Mouse (Mus musculus) neural tube, embryonic 15.5 days (tissue): ENCODE results near the gene Acvr1b. TPM values are rescaled to one million over a fixed set of nuclear protein-coding genes. Genes with fewer than 3 reads are reported as not detected.

Source experiments
- ATAC-seq: fragments of 200-750 bp; cut with Nextera tagmentation; 2 replicates; pipeline ENCODE4 v1.8.0; 2017; ENCODE audit warnings: mild to moderate bottlenecking, moderate TSS enrichment, moderate library complexity; ENCODE audit not compliant: low FRiP score
- H3K27ac ChIP-seq: fragments of 300-500 bp; sonication (generic); replicated peaks from 2 replicates; pipeline ENCODE4 v1.5.1; 2015; ENCODE audit warnings: mild to moderate bottlenecking, inconsistent platforms
- H3K27me3 ChIP-seq: fragments of 300-500 bp; sonication (generic); replicated peaks from 2 replicates; pipeline ENCODE4 v1.6.1; 2015; ENCODE audit warnings: inconsistent platforms
- H3K36me3 ChIP-seq: fragments of 300-500 bp; sonication (generic); 2 replicates; pipeline ENCODE4 v1.6.1; 2015; ENCODE audit warnings: inconsistent platforms
- H3K4me1 ChIP-seq: fragments of 300-500 bp; sonication (generic); 2 replicates; pipeline ENCODE4 v1.6.1; 2015; ENCODE audit warnings: inconsistent platforms
- H3K4me2 ChIP-seq: fragments of 300-500 bp; sonication (generic); 2 replicates; pipeline ENCODE4 v1.6.1; 2015; ENCODE audit warnings: inconsistent platforms, mild to moderate bottlenecking, moderate library complexity
- H3K4me3 ChIP-seq: fragments of 300-500 bp; sonication (generic); replicated peaks from 2 replicates; pipeline ENCODE4 v1.5.1; 2015; ENCODE audit warnings: mild to moderate bottlenecking, inconsistent platforms
- H3K9ac ChIP-seq: fragments of 300-500 bp; sonication (generic); replicated peaks from 2 replicates; pipeline ENCODE4 v1.6.1; 2015; ENCODE audit warnings: mild to moderate bottlenecking, inconsistent platforms
- H3K9me3 ChIP-seq: fragments of 300-500 bp; sonication (generic); replicated peaks from 2 replicates; pipeline ENCODE4 v1.6.1; 2016; ENCODE audit warnings: inconsistent platforms
- WGBS: fragments of 180-500 bp; shearing (Covaris S2); methylation state at CpG from one replicate; pipeline ENCODE4 v1.1.7; 2015; ENCODE audit warnings: mixed read lengths; 5-methylcytosine and 5-hydroxymethylcytosine counted together
- polyA plus RNA-seq: library from polyadenylated mRNA; unstranded; fragments of >200 nt; fragmentation: Nextera tagmentation; extraction: Ambion mirVana; gene quantifications from 2 replicates; pipeline ENCODE4 v1.2.1, GENCODE M21; 2015

The Acvr1b gene
- polyA plus RNA-seq, 1 experiment from 2014 or later, result 23.1 TPM

GRCm38 (mm10) chr15:101192260-101192640 is 18.4 kb downstream of the Acvr1b start:
- Histone ChIP-seq H3K4me2 (no peak overlapping the region), H3K36me3 (peaks cover 33% of the 10 kb centered on the region), H3K27ac (peak overlapping the region; percentile 6; the same call in 1 of the 2 replicates), H3K27me3 (no peaks in the 10 kb centered on the region), H3K9me3 (no peaks in the 10 kb centered on the region), H3K9ac (no peak overlapping the region), H3K4me1 (peaks cover 48% of the 10 kb centered on the region), H3K4me3 (no peak overlapping the region)
- 63% methylated on average over 7 of the region's 7 CpGs for WGBS
- no peak for ATAC-seq

- WGBS, result 88% methylated on average over 7 of the region's 7 CpGs
- H3K27ac ChIP-seq, result no peak overlapping the region; the same call in 1 of the 2 replicates
- H3K27me3 ChIP-seq, result no peaks in the 10 kb centered on the region
- H3K4me2 ChIP-seq, result no peak overlapping the region
- no peak overlapping the region for H3K9ac ChIP-seq
- no peak for ATAC-seq
- H3K4me3 ChIP-seq, result no peak overlapping the region
- H3K36me3 ChIP-seq, result peaks cover 34% of the 10 kb centered on the region
- peaks cover 48% of the 10 kb centered on the region for H3K4me1 ChIP-seq
- H3K9me3 ChIP-seq, result no peaks in the 10 kb centered on the region
These were observed 18.8 kb downstream of the Acvr1b start for GRCm38 (mm10) chr15:101192651-101193050.

- Histone ChIP-seq H3K27ac (no peak overlapping the region), H3K9ac (no peak overlapping the region), H3K9me3 (no peaks in the 10 kb centered on the region), H3K27me3 (no peaks in the 10 kb centered on the region), H3K4me1 (peaks cover 44% of the 10 kb centered on the region), H3K4me2 (no peak overlapping the region), H3K36me3 (peaks cover 39% of the 10 kb centered on the region), H3K4me3 (no peak overlapping the region)
- 96% methylated on average over 6 of the region's 6 CpGs for WGBS
- no peak for ATAC-seq
These were observed 20.1 kb downstream of the Acvr1b start for GRCm38 (mm10) chr15:101193971-101194370.

- ATAC-seq, result no peak
- H3K4me1 ChIP-seq, result peaks cover 38% of the 10 kb centered on the region
- H3K27ac ChIP-seq, result no peak overlapping the region
- H3K9me3 ChIP-seq, result no peaks in the 10 kb centered on the region
- no peaks in the 10 kb centered on the region for H3K27me3 ChIP-seq
- H3K9ac ChIP-seq, result no peak overlapping the region
- WGBS, result 93% methylated on average over 16 of the region's 16 CpGs
- no peak overlapping the region for H3K4me3 ChIP-seq
- peaks cover 48% of the 10 kb centered on the region for H3K36me3 ChIP-seq
- no peak overlapping the region for H3K4me2 ChIP-seq
These were observed 21.3 kb downstream of the Acvr1b start for GRCm38 (mm10) chr15:101194951-101195823.

GRCm38 (mm10) chr15:101196079-101196795 is 22.4 kb downstream of the Acvr1b start:
- WGBS, result 96% methylated on average over 8 of the region's 8 CpGs
- Histone ChIP-seq H3K4me2 (no peak overlapping the region), H3K4me1 (peaks cover 29% of the 10 kb centered on the region), H3K4me3 (no peak overlapping the region), H3K27me3 (no peaks in the 10 kb centered on the region), H3K36me3 (peaks cover 59% of the 10 kb centered on the region), H3K9me3 (no peaks in the 10 kb centered on the region), H3K27ac (no peak overlapping the region), H3K9ac (no peak overlapping the region)
- ATAC-seq, result no peak

- no peak for ATAC-seq
- Histone ChIP-seq H3K36me3 (peaks cover 66% of the 10 kb centered on the region), H3K27me3 (no peaks in the 10 kb centered on the region)
These were observed 23.1 kb downstream of the Acvr1b start for GRCm38 (mm10) chr15:101196961-101197360.

GRCm38 (mm10) chr15:101197497-101198179 is 23.8 kb downstream of the Acvr1b start:
- ATAC-seq, result no peak
- Histone ChIP-seq H3K9me3 (no peaks in the 10 kb centered on the region), H3K4me1 (peaks cover 15% of the 10 kb centered on the region), H3K4me3 (no peak overlapping the region), H3K9ac (no peak overlapping the region), H3K36me3 (peaks cover 73% of the 10 kb centered on the region), H3K27me3 (no peaks in the 10 kb centered on the region), H3K4me2 (no peak overlapping the region), H3K27ac (no peak overlapping the region)
- 88% methylated on average over 15 of the region's 15 CpGs for WGBS

More at GRCm38 (mm10) chr15:101196961-101197360, 23.1 kb downstream of the Acvr1b start:
- H3K4me2 ChIP-seq, result no peak overlapping the region
- peaks cover 22% of the 10 kb centered on the region for H3K4me1 ChIP-seq
- no peaks in the 10 kb centered on the region for H3K9me3 ChIP-seq
- H3K4me3 ChIP-seq, result no peak overlapping the region
- H3K27ac ChIP-seq, result no peak overlapping the region
- H3K9ac ChIP-seq, result no peak overlapping the region

GRCm38 (mm10) chr15:101198218-101198617 is 24.4 kb downstream of the Acvr1b start:
- Histone ChIP-seq H3K4me1 (peaks cover 9% of the 10 kb centered on the region), H3K9me3 (no peaks in the 10 kb centered on the region), H3K36me3 (peaks cover 79% of the 10 kb centered on the region), H3K4me2 (no peak overlapping the region), H3K9ac (no peak overlapping the region), H3K27me3 (no peaks in the 10 kb centered on the region), H3K27ac (no peak overlapping the region), H3K4me3 (no peak overlapping the region)
- WGBS, result 22% methylated on average over 3 of the region's 3 CpGs
- ATAC-seq, result peak; percentile 71; the same call in 1 of the 2 replicates

GRCm38 (mm10) chr15:101198850-101199249 is 25.0 kb downstream of the Acvr1b start:
- H3K9ac ChIP-seq, result no peak overlapping the region

GRCm38 (mm10) chr15:101200777-101201295 is 27.0 kb downstream of the Acvr1b start:
- no peak overlapping the region for H3K27ac ChIP-seq
- no peaks in the 10 kb centered on the region for H3K27me3 ChIP-seq
- H3K4me2 ChIP-seq, result no peak overlapping the region
- H3K9ac ChIP-seq, result no peak overlapping the region
- H3K4me1 ChIP-seq, result no peaks in the 10 kb centered on the region
- H3K36me3 ChIP-seq, result peaks cover 82% of the 10 kb centered on the region
- no peak overlapping the region for H3K4me3 ChIP-seq
- 97% methylated on average over 9 of the region's 9 CpGs for WGBS
- no peaks in the 10 kb centered on the region for H3K9me3 ChIP-seq
- no peak for ATAC-seq

More at GRCm38 (mm10) chr15:101198850-101199249, 25.0 kb downstream of the Acvr1b start:
- Histone ChIP-seq H3K27me3 (no peaks in the 10 kb centered on the region), H3K36me3 (peaks cover 82% of the 10 kb centered on the region), H3K4me1 (peaks cover 4% of the 10 kb centered on the region), H3K27ac (no peak overlapping the region), H3K4me3 (no peak overlapping the region), H3K9me3 (no peaks in the 10 kb centered on the region), H3K4me2 (no peak overlapping the region)
- 88% methylated on average over 14 of the region's 14 CpGs for WGBS
- no peak for ATAC-seq

- no peaks in the 10 kb centered on the region for H3K4me1 ChIP-seq
- H3K4me3 ChIP-seq, result no peak overlapping the region
- no peak overlapping the region for H3K27ac ChIP-seq
- no peaks in the 10 kb centered on the region for H3K9me3 ChIP-seq
- no peak for ATAC-seq
- peaks cover 82% of the 10 kb centered on the region for H3K36me3 ChIP-seq
- H3K27me3 ChIP-seq, result no peaks in the 10 kb centered on the region
- 91% methylated on average over 3 of the region's 3 CpGs for WGBS
- no peak overlapping the region for H3K9ac ChIP-seq
- no peak overlapping the region for H3K4me2 ChIP-seq
These were observed 27.5 kb downstream of the Acvr1b start for GRCm38 (mm10) chr15:101201414-101201813.
